Mouse (Mus musculus) spleen, adult 12 weeks (tissue): ENCODE measurements around the gene Ucma.
"Not testable (repeated sequence)": the region's sequence is repeated elsewhere in the genome, so short reads cannot be mapped to it uniquely, and the experiment has no call there.

Experiments used
- DNase-seq: peaks from one replicate; pipeline ENCODE4 v3.0.0; 2022; ENCODE audit warnings: low spot score

The Ucma gene

DNA sequence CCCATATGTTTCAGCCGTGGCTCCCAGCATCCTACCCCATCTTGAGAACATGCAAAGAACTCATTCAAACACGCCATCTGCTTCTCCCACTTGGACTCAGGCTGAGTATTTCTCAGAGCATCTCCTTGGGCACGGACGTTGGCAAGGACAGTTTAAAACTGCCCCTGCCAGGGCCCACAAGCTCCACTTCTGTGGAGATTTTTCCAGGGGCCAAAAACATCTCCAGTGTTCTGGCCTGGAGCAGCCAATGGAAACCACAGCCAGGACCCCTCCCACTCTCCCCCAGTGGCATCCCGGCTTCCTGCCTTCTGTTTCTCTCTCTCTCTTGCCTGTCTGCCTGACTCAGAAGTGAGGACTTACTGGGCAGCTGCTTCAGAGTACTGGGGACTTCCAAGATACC, at the start of gene Ucma:
TSS of gene Ucma (plus strand) at position 316 of the 400 bp plus-strand sequence.
- DNase-seq: no peak

DNA sequence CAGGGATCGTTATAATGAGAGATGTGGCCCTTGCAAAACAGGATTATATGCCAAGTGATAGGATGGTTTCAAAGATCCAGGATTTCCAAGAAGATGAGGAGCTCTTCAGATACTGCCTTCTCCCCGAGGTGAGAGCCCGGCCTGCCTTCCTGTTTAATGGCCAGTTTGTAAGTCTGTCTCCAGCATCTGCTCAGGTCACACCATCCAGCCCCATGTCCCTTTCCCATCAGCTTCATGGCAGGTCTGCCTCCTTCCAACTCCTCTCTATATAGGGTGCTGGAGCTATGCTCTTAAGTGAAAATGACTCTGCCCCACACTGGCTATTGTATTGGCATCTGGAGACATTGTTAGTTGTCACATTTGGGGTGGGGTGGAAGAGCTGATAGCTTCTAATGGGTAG, 48.5 kb upstream of the Ucma start:
- no peak for DNase-seq

DNA sequence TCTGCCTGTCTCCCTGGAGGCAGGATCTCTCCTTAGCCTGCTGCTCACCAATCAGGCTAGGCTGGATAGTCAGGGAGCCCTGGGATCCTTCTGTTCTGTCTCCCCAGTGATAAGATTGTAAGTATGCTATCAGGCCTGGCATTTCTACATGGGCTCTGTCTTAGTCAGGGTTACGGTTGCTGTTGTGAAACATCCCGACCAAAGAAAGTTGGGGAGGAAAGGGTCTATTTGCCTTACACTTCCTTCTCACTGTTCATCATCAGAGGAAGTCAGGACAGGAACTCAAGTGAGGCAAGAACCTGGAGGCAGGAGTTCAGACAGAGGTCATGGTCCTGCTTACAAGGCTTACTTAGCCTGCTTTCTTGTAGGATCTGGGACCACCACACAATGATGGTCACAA, 46.7 kb upstream of the Ucma start:
- no peak for DNase-seq

DNA sequence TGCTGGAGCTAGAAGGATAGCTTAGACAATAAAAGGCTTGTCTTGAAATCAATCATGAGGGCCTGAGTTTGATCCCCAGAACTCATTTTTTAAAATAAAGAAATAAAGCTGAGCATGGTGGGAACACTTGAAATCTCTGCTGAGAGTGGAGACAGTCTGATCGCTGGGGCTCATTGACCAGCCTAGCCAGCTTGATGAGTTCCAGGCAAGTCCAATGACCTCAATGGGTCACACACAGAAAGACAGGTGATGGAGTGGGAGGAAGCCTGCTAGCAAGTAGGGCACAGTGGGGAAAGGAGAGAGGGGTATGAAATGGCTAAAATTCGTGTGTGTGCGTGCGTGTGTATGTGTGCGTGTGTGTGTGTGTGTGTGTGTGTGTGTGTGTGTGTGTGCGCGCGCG, 41.4 kb upstream of the Ucma start:
- DNase-seq: no peak

DNA sequence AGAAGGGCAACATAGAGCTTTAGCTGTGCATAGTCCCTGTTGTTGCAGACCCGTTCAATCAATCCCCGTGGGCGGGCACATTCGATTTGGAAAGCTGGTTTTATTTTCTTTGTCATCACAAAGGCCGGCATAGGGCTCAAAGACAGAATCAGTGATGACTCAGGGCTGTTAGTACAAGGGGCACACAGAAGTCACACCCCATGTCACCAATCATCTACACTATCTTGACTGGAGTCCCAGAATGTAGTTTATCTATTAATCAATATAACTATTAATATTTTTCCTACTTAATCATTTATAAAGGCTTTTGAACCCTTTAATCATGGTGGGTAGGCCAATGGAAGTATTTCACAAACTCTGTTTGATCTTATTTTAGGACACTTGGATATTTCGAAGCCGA, 38.0 kb upstream of the Ucma start:
- no peak for DNase-seq

DNA sequence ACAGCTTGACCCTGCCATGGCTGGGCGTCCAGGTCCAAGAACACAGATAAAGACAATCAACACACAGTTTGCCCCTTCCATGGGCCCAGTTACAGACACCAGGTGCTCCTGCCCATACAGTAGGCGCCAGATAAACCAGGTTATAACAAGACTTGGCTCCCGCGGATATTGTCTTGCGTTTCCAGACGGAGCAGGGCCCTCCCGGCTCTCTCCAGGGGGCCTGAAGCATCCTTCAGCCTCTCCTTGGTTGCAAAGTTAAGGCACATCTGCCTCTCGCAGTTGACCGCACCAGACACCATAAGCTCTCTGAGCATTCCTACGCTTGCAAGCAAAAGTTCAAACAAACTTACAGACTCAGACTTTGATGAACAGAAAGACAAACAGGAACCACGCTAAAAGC, 35.1 kb upstream of the Ucma start:
- no peak for DNase-seq

DNA sequence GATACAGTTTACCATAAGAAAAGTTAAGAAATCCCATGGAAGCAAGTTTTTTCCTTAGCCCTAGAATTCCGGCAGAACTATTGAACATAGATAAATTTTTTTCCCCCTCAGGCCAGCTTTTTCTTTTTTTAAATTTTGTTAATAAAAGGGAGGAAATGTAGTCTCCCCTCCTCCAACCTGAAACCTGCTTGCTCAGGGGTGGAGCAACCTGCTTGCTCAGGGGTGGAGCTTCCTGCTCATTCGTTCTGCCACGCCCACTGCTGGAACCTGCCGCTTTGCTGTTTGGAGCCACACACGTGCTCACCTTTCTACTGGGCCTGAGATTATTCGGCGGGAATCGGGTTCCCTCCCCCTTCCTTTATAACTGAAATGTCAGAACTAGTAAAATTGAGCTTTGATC, 26.2 kb upstream of the Ucma start:
- DNase-seq: not testable (repeated sequence)

DNA sequence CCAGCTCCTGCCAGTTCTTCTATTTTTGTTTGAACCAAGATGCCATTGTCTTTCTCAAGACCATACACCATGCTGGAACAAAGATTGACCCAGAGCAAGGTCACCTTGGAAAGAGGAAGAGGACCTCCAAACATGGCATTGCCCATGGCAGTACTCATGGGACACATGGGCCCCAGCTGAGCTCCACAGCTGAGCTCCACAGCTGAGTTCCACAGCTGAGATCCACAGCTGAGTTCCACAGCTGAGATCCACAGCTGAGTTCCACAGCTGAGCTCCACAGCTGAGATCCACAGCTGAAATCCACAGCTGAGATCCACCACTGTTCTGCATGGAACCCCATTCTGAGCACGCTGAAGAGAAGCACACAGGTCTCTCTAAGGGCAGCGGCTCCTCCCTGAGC, 24.9 kb upstream of the Ucma start:
- no peak for DNase-seq

DNA sequence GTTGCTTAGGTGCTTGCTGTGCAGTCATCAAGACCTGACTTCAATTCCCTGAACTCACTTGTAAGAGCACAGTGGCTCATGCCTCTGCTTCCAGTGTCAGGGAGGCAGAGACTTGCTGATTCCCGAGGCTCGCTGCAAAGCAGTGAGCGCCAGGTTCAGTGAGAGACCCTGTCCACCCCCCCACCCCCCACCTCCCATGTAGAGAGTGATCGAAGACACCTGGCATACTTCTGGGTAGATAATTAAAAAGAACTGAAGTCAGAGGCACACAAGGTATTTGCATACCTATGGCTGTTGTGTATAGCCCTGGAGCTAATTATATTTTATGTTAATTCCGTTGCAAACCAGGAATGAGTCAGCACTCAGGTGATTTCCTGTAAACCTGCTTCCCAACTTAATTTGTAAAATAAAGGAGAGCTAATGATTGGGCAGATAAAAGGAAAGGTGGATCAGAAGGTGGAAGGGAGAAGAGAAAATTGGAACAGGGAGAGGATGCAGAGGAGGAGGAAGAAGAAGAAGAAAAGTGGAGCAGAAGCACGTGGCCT, 21.6 kb upstream of the Ucma start:
- no peak for DNase-seq

DNA sequence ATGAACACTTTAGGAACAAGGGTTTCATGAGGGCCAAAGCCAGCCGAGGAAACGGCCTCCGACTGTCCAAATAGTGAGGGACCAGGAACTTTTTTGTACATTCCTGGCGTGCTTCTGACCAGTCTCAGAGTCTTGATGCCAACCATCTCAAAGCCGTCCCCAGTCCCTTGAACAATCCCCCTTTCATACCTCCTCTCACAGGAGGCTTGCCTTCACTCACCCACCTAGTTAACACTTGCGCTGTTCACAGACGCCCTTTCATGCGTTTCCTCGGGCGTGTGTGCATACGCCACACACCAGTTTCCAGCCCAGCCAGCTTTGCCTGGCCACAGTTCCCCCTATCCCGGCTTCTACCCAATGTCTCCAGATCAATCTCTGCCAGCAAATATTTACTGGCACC, 17.9 kb upstream of the Ucma start:
- DNase-seq: no peak

DNA sequence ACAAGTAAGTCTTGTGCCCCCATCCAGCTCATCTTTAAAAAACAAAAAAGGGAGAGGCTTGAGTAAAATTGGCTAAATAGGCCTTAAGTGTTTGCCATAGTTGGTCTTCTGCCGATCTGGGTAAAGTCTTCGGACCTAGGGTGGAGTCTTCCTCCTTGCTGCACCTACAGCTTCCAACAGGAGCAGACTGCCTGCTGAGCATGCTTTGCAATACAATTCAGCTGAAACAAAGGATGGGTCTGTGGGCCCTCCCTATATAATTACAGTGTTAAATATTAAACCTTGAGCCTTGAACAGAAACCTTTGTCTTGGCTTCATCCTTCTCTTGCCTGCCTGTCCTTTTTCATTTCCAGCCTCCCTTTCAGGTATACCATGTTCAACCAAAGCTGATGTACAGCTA, 8.1 kb upstream of the Ucma start:
- no peak for DNase-seq

DNA sequence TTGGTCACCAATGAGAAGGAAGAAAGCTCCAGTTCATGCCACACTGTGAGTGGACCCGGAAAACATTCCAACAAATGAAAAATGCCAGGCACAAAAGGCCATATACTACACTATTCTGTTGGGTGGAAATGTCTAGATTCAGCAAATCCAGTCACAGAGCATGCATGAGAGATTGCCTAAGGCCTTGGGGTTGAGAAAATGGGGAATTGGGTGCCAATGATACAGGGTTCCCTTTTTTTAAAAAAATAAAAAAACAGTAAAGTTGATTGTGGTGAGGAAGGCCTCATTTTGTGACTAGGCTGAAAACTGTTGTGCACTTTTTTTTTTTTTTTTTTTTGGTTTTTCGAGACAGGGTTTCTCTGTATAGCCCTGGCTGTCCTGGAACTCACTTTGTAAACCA, 6.8 kb upstream of the Ucma start:
- DNase-seq: no peak

DNA sequence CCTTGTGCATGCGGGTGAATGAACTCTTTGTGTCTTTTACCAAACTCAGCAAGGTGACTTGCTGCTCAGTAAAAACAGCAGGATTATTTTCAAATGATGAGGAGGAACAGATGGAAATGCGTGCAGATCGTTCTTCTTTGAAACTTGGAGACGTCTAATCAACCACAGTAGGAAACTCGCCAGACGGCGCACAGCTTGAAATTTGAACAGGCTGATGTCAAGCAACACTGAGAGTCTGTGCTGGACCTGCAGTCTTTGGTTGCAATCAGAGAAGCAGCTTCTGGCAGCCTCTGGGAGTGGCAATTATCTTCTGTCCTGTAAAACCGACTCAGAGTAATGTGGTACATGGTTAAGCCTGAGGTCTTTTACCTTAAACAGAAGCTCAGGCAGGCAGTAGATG, 2.2 kb downstream of the Ucma start:
- no peak for DNase-seq

DNA sequence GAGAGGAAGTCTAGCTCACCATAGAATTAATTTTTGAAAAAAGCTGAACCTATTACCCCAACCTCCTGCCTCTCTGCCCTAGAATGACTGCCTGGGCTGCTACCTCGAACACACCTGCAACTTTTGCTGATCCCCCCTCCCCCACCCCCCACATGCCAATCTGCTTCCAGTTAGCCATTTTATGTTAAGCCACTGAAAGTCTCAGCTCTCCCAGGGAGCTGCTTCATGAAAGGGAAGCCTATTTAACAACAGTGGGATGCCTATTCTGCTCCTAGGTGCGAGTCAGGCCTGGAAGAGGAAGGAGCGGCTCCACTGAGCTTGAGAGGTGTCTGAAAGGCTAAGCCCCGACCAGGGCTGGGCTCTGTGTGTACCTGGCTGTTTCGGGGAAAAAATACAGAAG, 8.1 kb downstream of the Ucma start:
- no peak for DNase-seq

DNA sequence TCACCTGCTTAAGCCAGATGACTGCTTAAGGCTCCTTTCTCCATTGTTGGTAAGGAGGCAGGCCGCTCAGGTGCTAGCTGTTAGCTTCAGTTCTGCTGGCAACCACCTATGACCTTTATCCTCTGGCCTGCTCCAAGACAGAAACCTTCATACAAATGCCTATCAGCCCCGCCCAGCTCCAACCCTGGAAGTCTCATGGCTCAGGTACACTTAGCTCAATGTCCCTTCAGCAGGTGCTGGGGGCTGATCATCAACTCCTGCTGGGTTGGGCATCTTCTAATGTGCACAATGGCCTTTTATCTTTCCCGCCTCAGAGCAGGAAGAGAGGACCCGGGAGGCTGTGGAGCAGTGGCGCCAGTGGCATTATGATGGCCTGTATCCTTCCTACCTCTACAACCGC, 9.1 kb downstream of the Ucma start:
- no peak for DNase-seq

DNA sequence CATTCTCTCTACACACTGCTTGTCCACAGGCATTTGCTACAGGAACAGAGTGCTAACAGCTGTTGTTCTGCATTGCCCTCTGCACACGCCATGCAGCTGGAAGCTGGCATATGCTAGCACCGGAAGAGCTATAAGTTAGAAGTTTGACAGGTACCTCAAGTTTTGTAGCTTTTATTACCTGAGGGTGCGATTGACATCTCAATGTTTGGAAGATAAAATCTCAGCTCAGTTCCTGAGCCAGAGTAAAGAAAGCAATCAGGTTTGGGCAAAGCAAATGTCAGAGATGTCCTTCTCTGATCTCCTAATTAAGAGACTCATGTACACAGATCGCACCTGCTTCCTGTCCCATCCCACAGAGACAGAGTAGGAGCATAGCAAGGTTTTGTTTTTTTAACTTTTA, 10.9 kb downstream of the Ucma start:
- DNase-seq: no peak

DNA sequence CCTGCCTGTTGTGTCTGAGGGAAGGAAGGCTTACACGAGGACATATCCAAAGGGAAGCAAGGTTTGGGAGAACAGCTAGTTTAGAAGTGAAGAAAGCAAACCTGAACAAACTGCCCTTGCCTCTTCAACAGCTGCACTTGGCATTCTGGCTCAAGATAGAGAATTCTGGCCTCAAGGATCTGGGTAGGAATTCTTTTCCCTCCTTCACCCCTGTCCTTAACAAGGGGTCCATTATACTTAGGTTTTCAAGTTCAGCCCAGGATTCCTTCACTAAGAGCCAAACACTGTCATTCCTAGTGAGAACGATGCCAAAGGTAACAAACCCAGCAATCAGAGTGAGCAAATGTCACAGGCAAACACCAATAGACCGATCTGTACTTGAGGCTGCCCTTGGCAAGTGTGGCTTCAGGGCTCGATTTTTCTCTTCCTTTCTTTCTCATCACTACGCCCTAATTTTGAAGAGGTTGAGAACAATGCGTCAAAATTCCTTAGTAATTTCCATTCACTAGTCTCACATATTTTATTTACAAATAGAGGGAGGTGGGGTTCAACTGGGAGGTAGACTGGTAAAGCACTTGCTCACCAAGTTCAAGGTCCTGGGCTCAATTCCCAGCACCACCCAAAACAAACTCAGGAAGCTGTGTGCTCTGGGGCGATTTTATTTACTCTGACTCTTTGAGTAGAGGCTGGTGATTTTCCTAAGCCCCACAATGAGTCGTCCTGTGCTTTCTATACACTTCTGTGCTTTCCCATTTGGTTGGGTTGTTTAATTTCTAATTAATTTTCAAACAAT, 11.7 kb downstream of the Ucma start:
- DNase-seq: no peak

DNA sequence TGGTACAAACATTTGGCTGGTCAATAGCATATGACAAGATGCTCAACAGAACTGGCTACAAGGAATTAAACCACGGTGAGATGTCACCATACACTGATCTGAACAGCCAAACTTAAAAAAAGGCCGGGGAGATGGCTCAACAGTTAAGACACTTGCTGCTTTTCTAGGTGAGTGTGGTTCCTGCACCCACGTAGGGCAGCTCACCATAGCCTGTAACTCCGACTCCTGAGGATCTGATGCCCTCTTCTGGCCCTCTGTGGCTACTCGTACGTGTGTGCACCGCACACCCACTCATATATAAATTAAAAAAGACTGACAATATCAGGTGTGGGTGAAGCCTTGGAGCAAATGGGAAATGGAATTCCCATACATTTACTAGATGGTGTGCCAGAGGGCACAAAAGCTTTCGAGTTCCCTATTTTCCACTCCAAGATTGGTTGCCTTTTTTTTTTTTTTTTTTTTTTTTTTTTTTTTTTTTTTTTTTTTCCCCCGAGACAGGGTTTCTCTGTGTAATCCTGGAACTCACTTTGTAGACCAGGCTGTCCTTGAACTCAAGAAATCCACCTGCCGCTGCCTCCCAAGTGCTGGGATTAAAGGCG, 13.0 kb downstream of the Ucma start:
- no peak for DNase-seq

DNA sequence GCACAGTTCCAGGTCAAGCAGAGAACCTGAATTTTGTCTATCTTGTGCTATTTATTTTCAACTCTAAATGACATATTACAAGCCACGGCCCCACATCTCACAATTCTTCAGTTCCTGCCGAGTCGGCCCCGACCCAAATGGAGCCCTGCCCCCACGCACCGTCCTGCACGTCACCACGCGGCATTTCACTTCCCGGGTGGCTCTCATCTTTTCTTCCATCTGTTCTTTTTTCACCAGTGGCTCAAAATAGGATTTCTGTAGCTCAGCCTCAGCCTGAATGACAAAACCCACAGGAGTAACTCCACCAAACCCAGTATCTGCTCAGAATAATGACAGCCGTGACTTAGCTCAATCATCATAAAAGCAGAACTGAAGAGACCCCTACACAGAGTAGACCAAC, 17.7 kb downstream of the Ucma start:
- DNase-seq: no peak

DNA sequence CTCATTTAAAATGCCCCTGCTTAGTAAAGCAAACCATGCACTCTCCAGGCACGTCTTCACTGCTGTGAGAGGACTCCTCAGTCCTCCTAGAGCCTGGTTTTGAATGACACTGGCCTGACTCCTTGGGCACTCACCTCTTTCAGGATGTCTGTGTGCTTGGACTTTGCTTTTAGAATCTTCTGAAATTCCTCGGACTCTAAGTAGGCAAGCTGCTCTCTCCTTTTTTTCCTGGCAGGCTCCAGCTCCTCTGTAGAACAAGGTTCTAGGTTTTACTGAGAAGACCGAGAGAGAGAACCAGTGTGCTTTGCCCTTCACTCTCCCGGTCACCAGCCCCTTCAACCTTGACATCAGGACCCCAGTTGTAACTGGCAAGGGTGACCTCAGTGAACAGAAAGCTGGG, 18.5 kb downstream of the Ucma start:
- no peak for DNase-seq

DNA sequence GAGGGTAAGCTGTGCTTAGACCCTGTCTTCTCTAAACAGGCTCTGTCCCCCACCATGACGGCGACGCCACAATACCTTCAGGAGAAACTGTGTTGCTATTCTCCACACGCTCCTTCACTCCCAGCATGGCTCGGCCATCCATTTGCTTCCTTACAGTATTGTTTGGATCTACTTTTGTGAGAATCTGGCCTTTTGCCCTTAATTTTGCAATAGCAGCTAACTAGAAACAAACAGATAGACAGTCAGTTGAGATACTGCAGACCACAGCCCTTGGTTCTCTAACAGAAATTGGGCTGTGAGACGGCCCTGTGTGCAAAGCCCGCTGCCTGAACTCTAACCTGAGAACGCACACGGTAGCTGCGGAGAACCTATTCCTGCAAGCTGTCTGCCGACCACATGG, 19.7 kb downstream of the Ucma start:
- no peak for DNase-seq

DNA sequence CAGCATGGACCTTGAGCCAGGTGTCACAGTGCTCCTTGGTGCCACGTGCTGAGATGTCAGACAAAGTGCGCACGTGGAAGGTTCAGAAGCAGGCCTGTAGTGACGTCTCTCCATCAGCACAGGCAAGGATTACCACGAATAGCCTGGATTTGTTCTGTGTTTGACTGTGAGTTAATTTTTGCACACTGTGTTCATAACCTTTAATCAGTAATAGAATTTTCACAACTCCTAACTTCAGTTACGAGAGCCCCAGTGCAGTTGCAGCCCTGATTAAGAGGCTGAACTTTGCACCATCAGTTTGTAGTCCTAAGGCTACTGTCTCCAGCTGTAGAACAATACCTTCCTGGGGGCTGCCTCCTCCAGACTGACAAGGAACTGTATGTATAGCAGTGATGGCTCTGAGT, 20.5 kb downstream of the Ucma start:
- no peak for DNase-seq

DNA sequence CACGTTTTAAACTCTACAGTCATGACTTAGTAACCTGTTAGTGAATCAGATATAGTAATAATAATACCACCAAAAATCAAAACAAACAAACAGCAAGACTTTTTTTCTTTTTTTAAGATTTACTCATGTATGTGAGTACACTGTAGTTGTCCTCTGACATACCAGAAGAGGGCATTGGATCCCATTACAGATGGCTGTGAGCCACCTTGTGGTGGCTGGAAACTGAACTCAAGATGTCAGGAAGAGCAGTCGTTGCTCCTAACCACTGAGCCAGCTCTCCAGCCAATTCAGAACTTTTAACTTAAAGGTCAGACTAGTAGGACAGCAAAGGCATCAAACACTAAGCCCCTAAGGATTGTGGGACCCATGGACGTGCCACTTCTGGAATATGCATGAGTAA, 23.0 kb downstream of the Ucma start:
- no peak for DNase-seq

DNA sequence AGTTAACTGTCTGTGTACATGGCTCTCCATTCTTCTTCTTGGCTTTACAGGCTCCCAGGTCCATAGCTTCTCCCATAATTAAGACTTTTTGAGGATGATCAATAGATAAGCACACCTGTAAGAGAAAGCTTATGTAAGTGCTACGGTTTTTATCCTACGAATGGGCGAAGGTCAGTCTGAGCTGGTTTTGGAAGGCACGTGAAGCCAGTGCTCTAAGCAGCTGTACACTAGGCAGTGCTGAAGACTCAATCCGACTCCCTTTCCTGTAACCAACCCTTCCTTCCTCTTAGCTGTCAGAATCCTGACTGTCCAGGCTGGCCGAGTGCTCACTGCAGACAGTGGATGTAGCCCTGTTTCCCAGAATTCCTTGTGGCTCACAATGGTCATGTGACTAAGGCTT, 25.3 kb downstream of the Ucma start:
- no peak for DNase-seq
